In the genomic region with DNA sequence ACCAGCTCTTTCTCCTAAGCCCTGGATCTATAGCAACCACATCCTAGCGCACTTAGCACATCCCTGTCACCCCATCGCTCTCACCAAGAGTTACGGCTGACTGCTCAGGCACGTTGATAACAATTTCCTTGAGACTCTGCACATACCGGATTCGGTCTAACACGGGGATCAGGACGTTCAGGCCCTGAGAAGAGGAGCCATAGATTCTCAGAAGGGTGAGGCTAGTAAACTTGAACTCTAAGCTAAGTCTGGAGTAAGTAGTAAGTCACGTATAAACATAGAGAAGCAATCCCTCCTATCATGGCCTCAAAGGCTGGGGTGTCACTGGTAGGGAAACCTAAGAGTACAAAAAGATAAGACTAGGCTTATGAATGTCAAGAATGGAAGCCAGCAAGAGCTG, we compare ENCODE assay signal across 8 mouse cellular contexts. TPM values are rescaled to one million over a fixed set of nuclear protein-coding genes. Genes with fewer than 3 reads are reported as not detected.
DNase-seq lines count a peak whose midpoint lies in the region; ATAC-seq lines count a peak whose summit lies in the region.

No protein-coding gene starts in this region.

- peak overlapping the region; percentile 96 for H3K9ac ChIP-seq in kidney, embryonic 16.5 days (replicated peaks; ENCODE audit: low read length)
- H3K9ac ChIP-seq in hindbrain, embryonic 15.5 days: peak overlapping the region; percentile 92
- peak overlapping the region; percentile 91 for H3K9ac ChIP-seq in midbrain, embryonic 16.5 days (ENCODE audit: low read depth, low read length)

- DNase-seq in kidney, adult 8-10 months: no peak
- no peak for DNase-seq in embryonic facial prominence, embryonic 10.5 days (ENCODE audit: low spot score)
- no peak for DNase-seq in Muller cell, postnatal 12 days (ENCODE audit: inconsistent ontology term)
- no peak for DNase-seq in left cerebral cortex, adult 18-20 months (ENCODE audit: low spot score in 2 of 2)
- no peak for DNase-seq in spleen, adult 18-20 months

- no peaks in the 10 kb centered on the region for H3K27me3 ChIP-seq in kidney, embryonic 16.5 days (ENCODE audit: insufficient read depth, low read length)
- H3K27me3 ChIP-seq in embryonic facial prominence, embryonic 10.5 days (replicated peaks; ENCODE audit: low read depth, poor library complexity, severe bottlenecking): no peaks in the 10 kb centered on the region
- no peaks in the 10 kb centered on the region for H3K27me3 ChIP-seq in hindbrain, embryonic 15.5 days
- no peaks in the 10 kb centered on the region for H3K27me3 ChIP-seq in midbrain, embryonic 16.5 days (ENCODE audit: control insufficient read depth, insufficient read depth, low read depth, low read length)

- H3K36me3 ChIP-seq in kidney, embryonic 16.5 days (ENCODE audit: insufficient read depth, low read length): peaks cover 39% of the 10 kb centered on the region
- H3K36me3 ChIP-seq in embryonic facial prominence, embryonic 10.5 days (replicated peaks): peaks cover 60% of the 10 kb centered on the region
- H3K36me3 ChIP-seq in hindbrain, embryonic 15.5 days: peaks cover 40% of the 10 kb centered on the region
- H3K36me3 ChIP-seq in midbrain, embryonic 16.5 days (ENCODE audit: control insufficient read depth, insufficient read depth, low read length): peaks cover 26% of the 10 kb centered on the region

- H3K4me1 ChIP-seq in kidney, embryonic 16.5 days (ENCODE audit: insufficient read depth, low read length): peaks cover 14% of the 10 kb centered on the region
- H3K4me1 ChIP-seq in embryonic facial prominence, embryonic 10.5 days: peaks cover 23% of the 10 kb centered on the region
- H3K4me1 ChIP-seq in hindbrain, embryonic 15.5 days (replicated peaks): peaks cover 24% of the 10 kb centered on the region
- H3K4me1 ChIP-seq in midbrain, embryonic 16.5 days (ENCODE audit: control insufficient read depth, insufficient read depth, low read length): peaks cover 19% of the 10 kb centered on the region

- H3K27ac ChIP-seq in kidney, embryonic 16.5 days (ENCODE audit: low read length): peak overlapping the region; percentile 93
- H3K27ac ChIP-seq in embryonic facial prominence, embryonic 10.5 days (replicated peaks): peak overlapping the region; percentile 93
- H3K27ac ChIP-seq in hindbrain, embryonic 15.5 days (replicated peaks): peak overlapping the region; percentile 84
- no peak overlapping the region for H3K27ac ChIP-seq in midbrain, embryonic 16.5 days (ENCODE audit: low read length)

- H3K4me2 ChIP-seq in kidney, embryonic 16.5 days (replicated peaks; ENCODE audit: low read depth, low read length): peak overlapping the region; percentile 92
- H3K4me2 ChIP-seq in hindbrain, embryonic 15.5 days: peak overlapping the region; percentile 71
- H3K4me2 ChIP-seq in midbrain, embryonic 16.5 days (ENCODE audit: low read length): peak overlapping the region; percentile 79

- H3K9me3 ChIP-seq in kidney, embryonic 16.5 days (ENCODE audit: low read length): no peaks in the 10 kb centered on the region
- no peaks in the 10 kb centered on the region for H3K9me3 ChIP-seq in embryonic facial prominence, embryonic 10.5 days
- no peaks in the 10 kb centered on the region for H3K9me3 ChIP-seq in hindbrain, embryonic 15.5 days
- H3K9me3 ChIP-seq in midbrain, embryonic 16.5 days (replicated peaks; ENCODE audit: control insufficient read depth, low read length, poor library complexity, severe bottlenecking): no peaks in the 10 kb centered on the region

- WGBS in kidney, embryonic 16.5 days: 59% methylated on average over 9 of the region's 9 CpGs
- WGBS in embryonic facial prominence, embryonic 10.5 days: 84% methylated on average over 9 of the region's 9 CpGs
- 77% methylated on average over 9 of the region's 9 CpGs for WGBS in hindbrain, embryonic 15.5 days
- WGBS in midbrain, embryonic 16.5 days: 75% methylated on average over 9 of the region's 9 CpGs

- peak overlapping the region; percentile 88 for H3K4me3 ChIP-seq in kidney, embryonic 16.5 days (ENCODE audit: low read length)
- H3K4me3 ChIP-seq in embryonic facial prominence, embryonic 10.5 days: peak overlapping the region; percentile 75
- H3K4me3 ChIP-seq in hindbrain, embryonic 15.5 days: peak overlapping the region; percentile 83
- H3K4me3 ChIP-seq in midbrain, embryonic 16.5 days (ENCODE audit: low read depth, low read length): peak overlapping the region; percentile 80

- no peak for ATAC-seq in kidney, embryonic 16.5 days (ENCODE audit: low FRiP score, low TSS enrichment)
- no peak for ATAC-seq in hindbrain, embryonic 15.5 days (ENCODE audit: low FRiP score, low read depth)
- ATAC-seq in midbrain, embryonic 16.5 days: no peak

RNA-seq across cellular contexts. Expression of a gene that starts 1.2 kb away (rescaled TPM):
- 363 and 374 TPM in 2 replicates for polyA plus RNA-seq in kidney, embryonic 16.5 days (2015; fragmentation: Nextera tagmentation; extraction: Ambion mirVana)
- 467 and 485 TPM in 2 replicates for polyA plus RNA-seq in embryonic facial prominence, embryonic 10.5 days (2016; fragmentation: Nextera tagmentation; extraction: Ambion mirVana)
- 227 and 236 TPM in 2 replicates for polyA plus RNA-seq in hindbrain, embryonic 15.5 days (2015; fragmentation: Nextera tagmentation; extraction: Ambion mirVana)
- polyA plus RNA-seq in midbrain, embryonic 16.5 days (2015; fragmentation: Nextera tagmentation; extraction: Ambion mirVana): 211 and 234 TPM in 2 replicates
- 100 to 1,000 TPM; 104 to 113 TPM for total RNA-seq in left cerebral cortex, adult 18-20 months (2021)

RNA-seq across cellular contexts. Expression of a gene that starts 4.7 kb away (rescaled TPM):
- polyA plus RNA-seq in kidney, embryonic 16.5 days (2015; fragmentation: Nextera tagmentation; extraction: Ambion mirVana): 29.8 and 32.2 TPM in 2 replicates
- polyA plus RNA-seq in embryonic facial prominence, embryonic 10.5 days (2016; fragmentation: Nextera tagmentation; extraction: Ambion mirVana): 25.8 and 27.3 TPM in 2 replicates
- 28.9 and 29.6 TPM in 2 replicates for polyA plus RNA-seq in hindbrain, embryonic 15.5 days (2015; fragmentation: Nextera tagmentation; extraction: Ambion mirVana)
- polyA plus RNA-seq in midbrain, embryonic 16.5 days (2015; fragmentation: Nextera tagmentation; extraction: Ambion mirVana): 29.0 and 32.0 TPM in 2 replicates
- total RNA-seq in left cerebral cortex, adult 18-20 months (2021): 10 to 100 TPM; 24.1 to 25.4 TPM

RNA-seq across cellular contexts. Expression of a gene that starts 15.7 kb away (rescaled TPM):
- polyA plus RNA-seq in kidney, embryonic 16.5 days (2015; fragmentation: Nextera tagmentation; extraction: Ambion mirVana): 11.7 and 12.9 TPM in 2 replicates
- polyA plus RNA-seq in embryonic facial prominence, embryonic 10.5 days (2016; fragmentation: Nextera tagmentation; extraction: Ambion mirVana): 13.1 and 14.3 TPM in 2 replicates
- polyA plus RNA-seq in hindbrain, embryonic 15.5 days (2015; fragmentation: Nextera tagmentation; extraction: Ambion mirVana): 37.5 and 38.9 TPM in 2 replicates
- polyA plus RNA-seq in midbrain, embryonic 16.5 days (2015; fragmentation: Nextera tagmentation; extraction: Ambion mirVana): 43.4 and 49.9 TPM in 2 replicates
- total RNA-seq in left cerebral cortex, adult 18-20 months (2021): 10 to 100 TPM; 33.0 to 34.3 TPM

RNA-seq across cellular contexts. Expression of a gene that starts 20.0 kb away (rescaled TPM):
- polyA plus RNA-seq in kidney, embryonic 16.5 days (2015; fragmentation: Nextera tagmentation; extraction: Ambion mirVana): 19.5 and 20.6 TPM in 2 replicates
- polyA plus RNA-seq in embryonic facial prominence, embryonic 10.5 days (2016; fragmentation: Nextera tagmentation; extraction: Ambion mirVana): 25.3 and 26.0 TPM in 2 replicates
- 21.1 and 25.4 TPM in 2 replicates for polyA plus RNA-seq in hindbrain, embryonic 15.5 days (2015; fragmentation: Nextera tagmentation; extraction: Ambion mirVana)
- 26.9 and 30.0 TPM in 2 replicates for polyA plus RNA-seq in midbrain, embryonic 16.5 days (2015; fragmentation: Nextera tagmentation; extraction: Ambion mirVana)
- 10 to 100 TPM; 10.3 to 11.6 TPM for total RNA-seq in left cerebral cortex, adult 18-20 months (2021)

RNA-seq across cellular contexts. Expression of a gene that starts 28.4 kb away (rescaled TPM):
- 6.8 and 8.6 TPM in 2 replicates for polyA plus RNA-seq in kidney, embryonic 16.5 days (2015; fragmentation: Nextera tagmentation; extraction: Ambion mirVana)
- 4.8 and 6.6 TPM in 2 replicates for polyA plus RNA-seq in embryonic facial prominence, embryonic 10.5 days (2016; fragmentation: Nextera tagmentation; extraction: Ambion mirVana)
- polyA plus RNA-seq in hindbrain, embryonic 15.5 days (2015; fragmentation: Nextera tagmentation; extraction: Ambion mirVana): 16.1 and 19.2 TPM in 2 replicates
- polyA plus RNA-seq in midbrain, embryonic 16.5 days (2015; fragmentation: Nextera tagmentation; extraction: Ambion mirVana): 19.5 and 20.8 TPM in 2 replicates
- 10 to 100 TPM; 52.3 to 58.3 TPM for total RNA-seq in left cerebral cortex, adult 18-20 months (2021)
